Mouse (Mus musculus): ENCODE data around the gene Fyco1. TPM values are rescaled to one million over a fixed set of nuclear protein-coding genes. Genes with fewer than 3 reads are reported as not detected.

Gene Fyco1
- polyA plus RNA-seq, 1 experiment from 2014 or later = 12.8 TPM

- WGBS = 79% methylated on average over 1 of the region's 1 CpGs
- ATAC-seq (replicated peaks; ENCODE audit: low FRiP score, low TSS enrichment, low read depth) (no peak), DNase-seq (ENCODE audit: low spot score) (no peak)
- Histone ChIP-seq H3K27me3 (replicated peaks; ENCODE audit: control insufficient read depth, insufficient read depth, low read length) (no peaks in the 10 kb centered on the region), H3K36me3 (ENCODE audit: control insufficient read depth, insufficient read depth, low read length) (no peaks in the 10 kb centered on the region), H3K9ac (ENCODE audit: low read length) (no peak overlapping the region), H3K4me1 (replicated peaks; ENCODE audit: control insufficient read depth, insufficient read depth, low read length) (no peaks in the 10 kb centered on the region; the same call in 1 of the 2 replicates), H3K9me3 (ENCODE audit: control insufficient read depth, low read length) (no peaks in the 10 kb centered on the region), H3K4me2 (ENCODE audit: low read length) (no peak overlapping the region), H3K4me3 (ENCODE audit: low read depth, low read length) (no peak overlapping the region), H3K27ac (ENCODE audit: low read depth) (no peak overlapping the region)
Measured at GRCm38 (mm10) chr9:123768443-123768842, 83.3 kb downstream of the Fyco1 start.

DNA sequence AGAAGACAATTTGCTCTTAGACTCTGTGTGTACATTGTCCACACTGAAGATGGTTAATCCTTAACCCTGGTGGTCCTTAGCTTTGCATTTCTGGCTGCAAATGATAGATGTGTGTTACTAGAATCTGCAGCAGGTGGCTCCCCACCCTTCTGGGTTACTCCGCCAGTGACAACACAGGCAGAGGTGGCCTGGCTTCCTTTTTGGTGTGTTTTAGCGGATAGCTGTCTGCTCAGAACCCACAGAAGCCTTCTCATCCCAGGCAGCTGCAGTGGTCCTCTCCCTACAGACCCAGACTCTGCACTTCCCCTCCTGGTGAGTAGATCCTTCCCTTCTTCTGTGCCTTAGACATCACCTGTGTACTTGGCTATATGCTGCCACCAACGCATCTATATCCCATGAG, 84.7 kb downstream of the Fyco1 start:
- H3K9me3 ChIP-seq (ENCODE audit: control insufficient read depth, low read length) = no peaks in the 10 kb centered on the region
- H3K36me3 ChIP-seq (ENCODE audit: control insufficient read depth, insufficient read depth, low read length) = no peaks in the 10 kb centered on the region
- ATAC-seq (replicated peaks; ENCODE audit: low FRiP score, low TSS enrichment, low read depth) (no peak), DNase-seq (ENCODE audit: low spot score) (no peak)
- 94% methylated on average over 3 of the region's 3 CpGs for WGBS
- no peak overlapping the region for H3K9ac ChIP-seq (ENCODE audit: low read length)
- H3K4me1 ChIP-seq (replicated peaks; ENCODE audit: control insufficient read depth, insufficient read depth, low read length) = no peaks in the 10 kb centered on the region; the same call in 1 of the 2 replicates
- no peak overlapping the region for H3K27ac ChIP-seq (ENCODE audit: low read depth)
- no peak overlapping the region for H3K4me2 ChIP-seq (ENCODE audit: low read length)
- H3K4me3 ChIP-seq (ENCODE audit: low read depth, low read length) = no peak overlapping the region
- no peaks in the 10 kb centered on the region for H3K27me3 ChIP-seq (replicated peaks; ENCODE audit: control insufficient read depth, insufficient read depth, low read length)

DNA sequence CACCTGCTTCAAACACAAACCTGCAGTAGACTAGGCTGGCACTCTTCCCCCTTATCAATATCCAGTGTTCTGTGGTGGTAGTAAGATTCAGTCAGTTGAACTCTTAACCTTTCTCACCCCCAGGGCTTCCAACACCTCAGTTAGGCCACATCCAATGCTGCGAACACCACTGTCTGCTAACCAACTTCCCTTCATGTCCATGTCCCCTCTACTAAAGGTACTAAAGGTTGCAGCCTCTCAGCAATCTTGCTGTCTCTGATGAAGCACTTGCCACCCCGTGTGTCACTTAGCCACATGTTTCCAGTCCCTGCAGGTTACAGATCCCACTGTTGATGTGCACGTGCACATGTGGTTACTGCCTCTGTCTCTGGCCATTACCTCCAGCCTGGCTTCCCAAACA, 87.9 kb downstream of the Fyco1 start:
- Histone ChIP-seq H3K4me1 (replicated peaks; ENCODE audit: control insufficient read depth, insufficient read depth, low read length) (no peaks in the 10 kb centered on the region), H3K27ac (ENCODE audit: low read depth) (no peak overlapping the region), H3K36me3 (ENCODE audit: control insufficient read depth, insufficient read depth, low read length) (no peaks in the 10 kb centered on the region), H3K27me3 (replicated peaks; ENCODE audit: control insufficient read depth, insufficient read depth, low read length) (no peaks in the 10 kb centered on the region), H3K9me3 (ENCODE audit: control insufficient read depth, low read length) (no peaks in the 10 kb centered on the region), H3K4me2 (ENCODE audit: low read length) (no peak overlapping the region), H3K4me3 (ENCODE audit: low read depth, low read length) (no peak overlapping the region), H3K9ac (ENCODE audit: low read length) (no peak overlapping the region)
- no peak for DNase-seq (ENCODE audit: low spot score)
- no peak for ATAC-seq (replicated peaks; ENCODE audit: low FRiP score, low TSS enrichment, low read depth)
- 75% methylated on average over 3 of the region's 3 CpGs for WGBS

DNA sequence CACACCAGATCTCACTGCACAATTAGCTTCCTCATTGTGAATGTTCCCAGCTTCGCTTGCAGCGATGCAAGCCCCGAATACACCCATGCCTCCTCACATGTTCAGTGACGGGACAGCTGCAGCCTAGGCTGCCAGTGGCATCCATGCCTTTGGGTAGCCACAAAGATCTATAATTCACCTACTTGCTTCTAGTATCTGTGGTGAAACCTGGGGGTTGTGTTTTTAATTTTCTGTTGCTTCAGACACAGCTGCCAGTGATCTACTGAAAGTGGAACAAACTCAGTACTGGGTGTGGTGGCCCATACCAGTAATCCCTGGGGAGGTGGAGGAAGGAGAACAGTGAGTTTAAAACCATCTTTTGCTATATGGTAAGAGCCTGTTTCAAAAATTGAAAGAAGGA, 88.8 kb downstream of the Fyco1 start:
- H3K4me2 ChIP-seq (ENCODE audit: low read length) = no peak overlapping the region
- no peaks in the 10 kb centered on the region for H3K36me3 ChIP-seq (ENCODE audit: control insufficient read depth, insufficient read depth, low read length)
- no peak overlapping the region for H3K27ac ChIP-seq (ENCODE audit: low read depth)
- no peaks in the 10 kb centered on the region for H3K27me3 ChIP-seq (replicated peaks; ENCODE audit: control insufficient read depth, insufficient read depth, low read length)
- H3K4me1 ChIP-seq (replicated peaks; ENCODE audit: control insufficient read depth, insufficient read depth, low read length) = no peaks in the 10 kb centered on the region
- H3K9me3 ChIP-seq (ENCODE audit: control insufficient read depth, low read length) = no peaks in the 10 kb centered on the region
- no peak overlapping the region for H3K9ac ChIP-seq (ENCODE audit: low read length)
- no peak overlapping the region for H3K4me3 ChIP-seq (ENCODE audit: low read depth, low read length)
- 86% methylated on average over 4 of the region's 4 CpGs for WGBS
- DNase-seq (ENCODE audit: low spot score) (no peak), ATAC-seq (replicated peaks; ENCODE audit: low FRiP score, low TSS enrichment, low read depth) (no peak)

GRCm38 (mm10) chr9:123760806-123761205, 90.9 kb downstream of the Fyco1 start:
- ATAC-seq (replicated peaks; ENCODE audit: low FRiP score, low TSS enrichment, low read depth) (no peak), DNase-seq (ENCODE audit: low spot score) (no peak)
- 82% methylated on average over 3 of the region's 3 CpGs for WGBS
- H3K4me3 ChIP-seq (ENCODE audit: low read depth, low read length) = no peak overlapping the region
- no peak overlapping the region for H3K9ac ChIP-seq (ENCODE audit: low read length)
- no peaks in the 10 kb centered on the region for H3K36me3 ChIP-seq (ENCODE audit: control insufficient read depth, insufficient read depth, low read length)
- H3K27ac ChIP-seq (ENCODE audit: low read depth) = no peak overlapping the region
- no peaks in the 10 kb centered on the region for H3K4me1 ChIP-seq (replicated peaks; ENCODE audit: control insufficient read depth, insufficient read depth, low read length)
- H3K9me3 ChIP-seq (ENCODE audit: control insufficient read depth, low read length) = no peaks in the 10 kb centered on the region
- no peak overlapping the region for H3K4me2 ChIP-seq (ENCODE audit: low read length)
- no peaks in the 10 kb centered on the region for H3K27me3 ChIP-seq (replicated peaks; ENCODE audit: control insufficient read depth, insufficient read depth, low read length)

GRCm38 (mm10) chr9:123758645-123759044, 93.1 kb downstream of the Fyco1 start:
- H3K36me3 ChIP-seq (ENCODE audit: control insufficient read depth, insufficient read depth, low read length) = no peaks in the 10 kb centered on the region
- no peak for DNase-seq (ENCODE audit: low spot score)
- no peak overlapping the region for H3K27ac ChIP-seq (ENCODE audit: low read depth)
- ATAC-seq (replicated peaks; ENCODE audit: low FRiP score, low TSS enrichment, low read depth) = no peak
- no peaks in the 10 kb centered on the region for H3K9me3 ChIP-seq (ENCODE audit: control insufficient read depth, low read length)
- H3K4me1 ChIP-seq (replicated peaks; ENCODE audit: control insufficient read depth, insufficient read depth, low read length) = no peaks in the 10 kb centered on the region
- H3K4me2 ChIP-seq (ENCODE audit: low read length) = no peak overlapping the region
- no peak overlapping the region for H3K9ac ChIP-seq (ENCODE audit: low read length)
- H3K4me3 ChIP-seq (ENCODE audit: low read depth, low read length) = no peak overlapping the region
- H3K27me3 ChIP-seq (replicated peaks; ENCODE audit: control insufficient read depth, insufficient read depth, low read length) = no peaks in the 10 kb centered on the region
- 81% methylated on average over 4 of the region's 4 CpGs for WGBS

GRCm38 (mm10) chr9:123758156-123758555, 93.5 kb downstream of the Fyco1 start:
- Histone ChIP-seq H3K36me3 (ENCODE audit: control insufficient read depth, insufficient read depth, low read length) (no peaks in the 10 kb centered on the region), H3K27me3 (replicated peaks; ENCODE audit: control insufficient read depth, insufficient read depth, low read length) (no peaks in the 10 kb centered on the region), H3K9me3 (ENCODE audit: control insufficient read depth, low read length) (no peaks in the 10 kb centered on the region), H3K4me2 (ENCODE audit: low read length) (no peak overlapping the region), H3K27ac (ENCODE audit: low read depth) (no peak overlapping the region), H3K4me3 (ENCODE audit: low read depth, low read length) (no peak overlapping the region), H3K4me1 (replicated peaks; ENCODE audit: control insufficient read depth, insufficient read depth, low read length) (no peaks in the 10 kb centered on the region), H3K9ac (ENCODE audit: low read length) (no peak overlapping the region)
- ATAC-seq (replicated peaks; ENCODE audit: low FRiP score, low TSS enrichment, low read depth) (no peak), DNase-seq (ENCODE audit: low spot score) (no peak)
- 79% methylated on average over 1 of the region's 1 CpGs for WGBS

GRCm38 (mm10) chr9:123757326-123757725, 94.4 kb downstream of the Fyco1 start:
- no peaks in the 10 kb centered on the region for H3K9me3 ChIP-seq (ENCODE audit: control insufficient read depth, low read length)
- DNase-seq (ENCODE audit: low spot score) (no peak), ATAC-seq (replicated peaks; ENCODE audit: low FRiP score, low TSS enrichment, low read depth) (no peak)
- no peaks in the 10 kb centered on the region for H3K36me3 ChIP-seq (ENCODE audit: control insufficient read depth, insufficient read depth, low read length)
- 64% methylated on average over 2 of the region's 2 CpGs for WGBS
- H3K4me2 ChIP-seq (ENCODE audit: low read length) = no peak overlapping the region
- H3K4me3 ChIP-seq (ENCODE audit: low read depth, low read length) = no peak overlapping the region
- H3K27me3 ChIP-seq (replicated peaks; ENCODE audit: control insufficient read depth, insufficient read depth, low read length) = no peaks in the 10 kb centered on the region
- no peak overlapping the region for H3K9ac ChIP-seq (ENCODE audit: low read length)
- no peak overlapping the region for H3K27ac ChIP-seq (ENCODE audit: low read depth)
- H3K4me1 ChIP-seq (replicated peaks; ENCODE audit: control insufficient read depth, insufficient read depth, low read length) = no peaks in the 10 kb centered on the region

GRCm38 (mm10) chr9:123756752-123757151, 94.9 kb downstream of the Fyco1 start:
- 74% methylated on average over 3 of the region's 3 CpGs for WGBS
- DNase-seq (ENCODE audit: low spot score) (no peak), ATAC-seq (replicated peaks; ENCODE audit: low FRiP score, low TSS enrichment, low read depth) (no peak)
- Histone ChIP-seq H3K4me3 (ENCODE audit: low read depth, low read length) (no peak overlapping the region), H3K9ac (ENCODE audit: low read length) (no peak overlapping the region), H3K4me1 (replicated peaks; ENCODE audit: control insufficient read depth, insufficient read depth, low read length) (no peaks in the 10 kb centered on the region), H3K9me3 (ENCODE audit: control insufficient read depth, low read length) (no peaks in the 10 kb centered on the region), H3K27ac (ENCODE audit: low read depth) (no peak overlapping the region), H3K36me3 (ENCODE audit: control insufficient read depth, insufficient read depth, low read length) (no peaks in the 10 kb centered on the region), H3K27me3 (replicated peaks; ENCODE audit: control insufficient read depth, insufficient read depth, low read length) (no peaks in the 10 kb centered on the region), H3K4me2 (ENCODE audit: low read length) (no peak overlapping the region)
